ENCODE assay signal across 18 mouse cellular contexts in the genomic region with DNA sequence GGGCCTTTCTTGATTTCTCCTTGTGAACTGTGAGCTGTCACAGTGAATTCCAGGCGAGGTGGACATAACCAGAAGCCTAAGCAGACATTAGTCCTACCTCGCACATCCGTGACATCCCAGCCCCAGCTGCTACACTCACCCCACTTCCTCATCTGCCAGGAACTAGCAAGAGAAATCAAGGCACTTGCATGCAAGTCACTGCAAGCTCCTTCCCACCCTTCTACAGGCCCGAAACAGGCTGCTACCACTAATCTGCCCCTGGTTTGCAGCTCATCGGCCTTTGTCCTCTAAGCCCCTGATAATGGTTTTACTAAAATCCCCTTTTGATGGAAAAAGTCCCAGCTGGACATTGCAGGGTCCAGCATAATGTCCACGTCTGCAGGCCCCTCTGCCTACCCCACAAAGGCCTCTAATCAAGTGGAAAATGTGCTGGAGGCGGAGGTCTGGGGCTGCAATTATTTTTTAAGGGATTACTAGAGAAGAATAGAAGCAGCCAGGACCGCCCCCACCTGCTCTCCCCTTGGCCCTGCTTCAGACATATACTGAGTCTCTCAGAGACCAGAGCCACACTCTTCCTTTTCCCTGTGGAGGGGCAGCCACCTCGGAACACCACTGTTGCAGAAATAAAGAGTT. TPM values are rescaled to one million over a fixed set of nuclear protein-coding genes. Genes with fewer than 3 reads are reported as not detected.
DNase-seq lines count a peak whose midpoint lies in the region; ATAC-seq and TF ChIP-seq lines count a peak whose summit lies in the region.
"Had no signal": no experiment of that assay in that cellular context is flagged by ENCODE, and none has a peak within 500 bp of the region (broad histone marks: within the 10 kb centered on the region; RNA-seq: fewer than 3 reads in every experiment).

No protein-coding gene starts in this region.

- no peak; the same call in 1 of the 2 replicates for ATAC-seq in hindbrain, embryonic 12.5 days (ENCODE audit: low FRiP score)
- no peak for ATAC-seq in hindbrain, postnatal 0 days
- ATAC-seq in limb, embryonic 14.5 days (ENCODE audit: low FRiP score, low read depth) = no peak
- ATAC-seq: liver, embryonic 12.5 days had no signal

- H3K4me3 ChIP-seq in hindbrain, embryonic 12.5 days = no peak overlapping the region
- H3K4me3 ChIP-seq in hindbrain, postnatal 0 days (ENCODE audit: low read length) = no peak overlapping the region
- H3K4me3 ChIP-seq in limb, embryonic 14.5 days (replicated peaks; ENCODE audit: low read length) = no peak overlapping the region
- H3K4me3 ChIP-seq: erythroblast, embryonic 14.5 days; liver, embryonic 12.5 days; myocyte had no signal

- no peaks in the 10 kb centered on the region for H3K27me3 ChIP-seq in hindbrain, embryonic 12.5 days
- H3K27me3 ChIP-seq in hindbrain, postnatal 0 days (ENCODE audit: insufficient read depth, low read length) = no peaks in the 10 kb centered on the region
- H3K27me3 ChIP-seq in limb, embryonic 14.5 days (ENCODE audit: control insufficient read depth, insufficient read depth, low read length) = no peaks in the 10 kb centered on the region

- DNase-seq in hindbrain, postnatal 0 days (ENCODE audit: low spot score) = no peak
- DNase-seq in embryo, embryonic 9.5 days (ENCODE audit: extremely low spot score) = peak; percentile 68
- DNase-seq in limb, embryonic 14.5 days (ENCODE audit: low spot score) = no peak
- DNase-seq in retina, embryonic 14.5 days (ENCODE audit: low spot score) = peak; percentile 73
- no peak for DNase-seq in urinary bladder, postnatal 4 days (ENCODE audit: low spot score in 2 of 2)
- no peak for DNase-seq in adipocyte (ENCODE audit: low spot score)
- DNase-seq: adrenal gland, postnatal 10 days; B cell, adult 2 months; cerebellum, adult 2 months; gastrocnemius, postnatal 36 days; kidney, adult 2 months; kidney, postnatal 14 days; layer of hippocampus, adult 9-11 months; right cerebral cortex, adult 18-20 months had no signal

- WGBS in hindbrain, embryonic 12.5 days = 29% methylated on average over 9 of the region's 9 CpGs
- 43% methylated on average over 9 of the region's 9 CpGs for WGBS in hindbrain, postnatal 0 days
- WGBS in limb, embryonic 14.5 days = 55% methylated on average over 9 of the region's 9 CpGs

- H3K4me2 ChIP-seq in hindbrain, embryonic 12.5 days (replicated peaks) = no peak overlapping the region
- H3K4me2 ChIP-seq in hindbrain, postnatal 0 days (ENCODE audit: low read depth, low read length) = no peak overlapping the region
- H3K4me2 ChIP-seq in limb, embryonic 14.5 days (replicated peaks; ENCODE audit: low read depth, low read length, severe bottlenecking) = no peak overlapping the region
- H3K4me2 ChIP-seq: liver, embryonic 12.5 days had no signal

- TF ChIP-seq POLR2A in limb, embryonic 14.5 days (IDR thresholded peaks at IDR 0.05; ENCODE audit: borderline replicate concordance, extremely low read depth, insufficient read depth, insufficient read length) = no peak

- peaks cover 30% of the 10 kb centered on the region for H3K4me1 ChIP-seq in hindbrain, embryonic 12.5 days
- H3K4me1 ChIP-seq in hindbrain, postnatal 0 days (ENCODE audit: insufficient read depth, low read length) = no peaks in the 10 kb centered on the region
- peaks cover 8% of the 10 kb centered on the region for H3K4me1 ChIP-seq in limb, embryonic 14.5 days (ENCODE audit: control insufficient read depth, insufficient read depth, low read length)

- H3K27ac ChIP-seq in hindbrain, embryonic 12.5 days = 0 out of 2 replicates have a peak overlapping the region, but pooled peaks have one; percentile 35
- no peak overlapping the region for H3K27ac ChIP-seq in hindbrain, postnatal 0 days
- H3K27ac ChIP-seq in limb, embryonic 14.5 days (replicated peaks; ENCODE audit: low read depth, low read length) = no peak overlapping the region
- H3K27ac ChIP-seq: liver, embryonic 12.5 days had no signal

- H3K9ac ChIP-seq in hindbrain, embryonic 12.5 days = no peak overlapping the region
- no peak overlapping the region for H3K9ac ChIP-seq in hindbrain, postnatal 0 days (replicated peaks; ENCODE audit: low read length)
- H3K9ac ChIP-seq in limb, embryonic 14.5 days (ENCODE audit: low read depth, low read length, severe bottlenecking) = peak overlapping the region; percentile 28; the same call in 1 of the 2 replicates
- H3K9ac ChIP-seq: liver, embryonic 12.5 days had no signal

- H3K36me3 ChIP-seq in hindbrain, embryonic 12.5 days = no peaks in the 10 kb centered on the region
- H3K36me3 ChIP-seq in hindbrain, postnatal 0 days (ENCODE audit: insufficient read depth, low read length) = no peaks in the 10 kb centered on the region
- H3K36me3 ChIP-seq in limb, embryonic 14.5 days (ENCODE audit: control insufficient read depth, insufficient read depth, low read length) = no peaks in the 10 kb centered on the region
- H3K36me3 ChIP-seq: liver, embryonic 12.5 days had no signal

- no peak for TF ChIP-seq CTCF in hindbrain, postnatal 0 days (IDR thresholded peaks at IDR 0.05; ENCODE audit: low read depth)

- no peaks in the 10 kb centered on the region for H3K9me3 ChIP-seq in hindbrain, embryonic 12.5 days (replicated peaks)
- no peaks in the 10 kb centered on the region for H3K9me3 ChIP-seq in hindbrain, postnatal 0 days (ENCODE audit: low read length)
- no peaks in the 10 kb centered on the region for H3K9me3 ChIP-seq in limb, embryonic 14.5 days (ENCODE audit: control insufficient read depth, low read length)
- H3K9me3 ChIP-seq: liver, embryonic 12.5 days had no signal

RNA-seq across cellular contexts. Expression of a gene that starts 12.6 kb away (rescaled TPM):
- 3.8 and 4.3 TPM in 2 replicates for polyA plus RNA-seq in hindbrain, embryonic 12.5 days (2016; fragmentation: Nextera tagmentation; extraction: Ambion mirVana)
- total RNA-seq in hindbrain, postnatal 0 days (2014; rRNA removed) = 51.6 and 57.3 TPM in 2 replicates
- polyA plus RNA-seq in hindbrain, postnatal 0 days (2015; fragmentation: Nextera tagmentation; extraction: Ambion mirVana) = 2.0 and 2.7 TPM in 2 replicates
- polyA plus RNA-seq in limb, embryonic 14.5 days (2012; rRNA removed) = 39.1 and 56.2 TPM in 2 replicates
- 5.2 and 6.4 TPM in 2 replicates for polyA plus RNA-seq in limb, embryonic 14.5 days (2014; fragmentation: Nextera tagmentation; extraction: Ambion mirVana)

RNA-seq across cellular contexts. Expression of a gene that starts 52.0 kb away (rescaled TPM):
- polyA plus RNA-seq in hindbrain, embryonic 12.5 days (2016; fragmentation: Nextera tagmentation; extraction: Ambion mirVana) = 8.3 and 9.9 TPM in 2 replicates
- total RNA-seq in hindbrain, postnatal 0 days (2014; rRNA removed) = 4.7 and 6.8 TPM in 2 replicates
- 3.6 and 3.7 TPM in 2 replicates for polyA plus RNA-seq in hindbrain, postnatal 0 days (2015; fragmentation: Nextera tagmentation; extraction: Ambion mirVana)
- 13.3 and 15.9 TPM in 2 replicates for polyA plus RNA-seq in limb, embryonic 14.5 days (2012; rRNA removed)
- 17.5 and 20.1 TPM in 2 replicates for polyA plus RNA-seq in limb, embryonic 14.5 days (2014; fragmentation: Nextera tagmentation; extraction: Ambion mirVana)
- polyA plus RNA-seq: erythroblast, embryonic 14.5 days had no signal

Comparison
In these comparisons a context has a peak if more than half of its experiments do, and no peak if none do; other contexts are left out.
1. DNase-seq: peak in embryo, embryonic 9.5 days (single experiment) and retina, embryonic 14.5 days (single experiment); none in hindbrain, postnatal 0 days (single experiment), limb, embryonic 14.5 days (single experiment), urinary bladder, postnatal 4 days (0 of 2) and adipocyte (single experiment).